11 mouse cellular contexts compared by ENCODE assay signal in genomic region chr11:100833466-100833865, GRCm38 (mm10). TPM values are rescaled to one million over a fixed set of nuclear protein-coding genes. Genes with fewer than 3 reads are reported as not detected.
A peak's percentile ranks its signal among the peaks of the same experiment; 100 is the strongest.
DNase-seq lines count a peak whose midpoint lies in the region; ATAC-seq and TF ChIP-seq lines count a peak whose summit lies in the region.
"Had no signal": no experiment of that assay in that cellular context is flagged by ENCODE, and none has a peak within 500 bp of the region (broad histone marks: within the 10 kb centered on the region; RNA-seq: fewer than 3 reads in every experiment).

No protein-coding gene starts in this region.

- no peaks in the 10 kb centered on the region for H3K36me3 ChIP-seq in hindbrain, postnatal 0 days (ENCODE audit: insufficient read depth, low read length)
- H3K36me3 ChIP-seq in hindbrain, embryonic 14.5 days (replicated peaks; ENCODE audit: control insufficient read depth, insufficient read depth) = no peaks in the 10 kb centered on the region
- H3K36me3 ChIP-seq in testis, adult 2 months (ENCODE audit: control insufficient read depth, insufficient read depth, low read length) = no peaks in the 10 kb centered on the region
- peaks cover 3% of the 10 kb centered on the region; the same call in 1 of the 2 replicates for H3K36me3 ChIP-seq in stomach, embryonic 16.5 days (ENCODE audit: control insufficient read depth, insufficient read depth, low read length)
- H3K36me3 ChIP-seq: lung, embryonic 15.5 days had no signal

- H3K4me3 ChIP-seq in hindbrain, postnatal 0 days (ENCODE audit: low read length) = no peak overlapping the region
- H3K4me3 ChIP-seq in hindbrain, embryonic 14.5 days (replicated peaks; ENCODE audit: low read length) = no peak overlapping the region
- H3K4me3 ChIP-seq in testis, adult 2 months (ENCODE audit: control insufficient read depth, low read depth, low read length) = no peak overlapping the region
- no peak overlapping the region for H3K4me3 ChIP-seq in stomach, embryonic 16.5 days (replicated peaks; ENCODE audit: low read length)
- H3K4me3 ChIP-seq: lung, embryonic 15.5 days had no signal

- H3K9me3 ChIP-seq in hindbrain, postnatal 0 days (ENCODE audit: low read length) = no peaks in the 10 kb centered on the region
- no peaks in the 10 kb centered on the region for H3K9me3 ChIP-seq in hindbrain, embryonic 14.5 days (ENCODE audit: control insufficient read depth, low read length)
- no peaks in the 10 kb centered on the region for H3K9me3 ChIP-seq in stomach, embryonic 16.5 days (replicated peaks; ENCODE audit: control insufficient read depth, low read length)

- no peaks in the 10 kb centered on the region for H3K27me3 ChIP-seq in hindbrain, postnatal 0 days (ENCODE audit: insufficient read depth, low read length)
- no peaks in the 10 kb centered on the region for H3K27me3 ChIP-seq in hindbrain, embryonic 14.5 days (ENCODE audit: control insufficient read depth, insufficient read depth, low read length)
- H3K27me3 ChIP-seq in testis, adult 2 months (ENCODE audit: control insufficient read depth, insufficient read depth, low read length) = no peaks in the 10 kb centered on the region
- H3K27me3 ChIP-seq in stomach, embryonic 16.5 days (ENCODE audit: control insufficient read depth, insufficient read depth, low read length) = no peaks in the 10 kb centered on the region
- H3K27me3 ChIP-seq: lung, embryonic 15.5 days had no signal

- DNase-seq in hindbrain, postnatal 0 days (ENCODE audit: low spot score) = no peak
- DNase-seq in hindbrain, embryonic 14.5 days (ENCODE audit: low spot score) = no peak
- no peak for DNase-seq in testis, postnatal 14 days (ENCODE audit: low spot score)
- DNase-seq in spleen, adult 12 weeks (ENCODE audit: low spot score) = no peak
- no peak for DNase-seq in heart, adult 9 months (ENCODE audit: low spot score in 2 of 2)
- DNase-seq: heart, postnatal 36 days; layer of hippocampus, adult 9-11 months had no signal

- WGBS in hindbrain, postnatal 0 days = 70% methylated on average over 7 of the region's 7 CpGs
- WGBS in hindbrain, embryonic 14.5 days = 70% methylated on average over 7 of the region's 7 CpGs
- WGBS in stomach, embryonic 16.5 days = 56% methylated on average over 7 of the region's 7 CpGs

- H3K27ac ChIP-seq in hindbrain, postnatal 0 days = no peak overlapping the region
- no peak overlapping the region for H3K27ac ChIP-seq in hindbrain, embryonic 14.5 days
- no peak overlapping the region for H3K27ac ChIP-seq in testis, adult 2 months (ENCODE audit: control insufficient read depth, insufficient read depth, low read depth, low read length)
- no peak overlapping the region for H3K27ac ChIP-seq in stomach, embryonic 16.5 days (ENCODE audit: low read length)
- H3K27ac ChIP-seq: lung, embryonic 15.5 days had no signal

- no peak for ATAC-seq in hindbrain, postnatal 0 days
- ATAC-seq in hindbrain, embryonic 14.5 days (ENCODE audit: low FRiP score) = no peak
- 0 out of 2 replicates have a peak, but pooled peaks have one; percentile 51 for ATAC-seq in erythroblast, adult 5-6 weeks (replicated peaks; ENCODE audit: low FRiP score, poor library complexity, severe bottlenecking)
- ATAC-seq in stomach, embryonic 16.5 days (ENCODE audit: insufficient read depth, low FRiP score) = peak; percentile 78

- H3K9ac ChIP-seq in hindbrain, postnatal 0 days (replicated peaks; ENCODE audit: low read length) = no peak overlapping the region
- no peak overlapping the region for H3K9ac ChIP-seq in hindbrain, embryonic 14.5 days
- no peak overlapping the region for H3K9ac ChIP-seq in stomach, embryonic 16.5 days (ENCODE audit: low read length)
- H3K9ac ChIP-seq: lung, embryonic 15.5 days had no signal

- no peak overlapping the region for H3K4me2 ChIP-seq in hindbrain, postnatal 0 days (ENCODE audit: low read depth, low read length)
- no peak overlapping the region for H3K4me2 ChIP-seq in hindbrain, embryonic 14.5 days (replicated peaks)
- no peak overlapping the region for H3K4me2 ChIP-seq in stomach, embryonic 16.5 days (ENCODE audit: low read depth, low read length)
- H3K4me2 ChIP-seq: lung, embryonic 15.5 days had no signal

- H3K4me1 ChIP-seq in hindbrain, postnatal 0 days (ENCODE audit: insufficient read depth, low read length) = no peaks in the 10 kb centered on the region
- peaks cover 4% of the 10 kb centered on the region; the same call in 1 of the 2 replicates for H3K4me1 ChIP-seq in hindbrain, embryonic 14.5 days (replicated peaks; ENCODE audit: control insufficient read depth, insufficient read depth, low read length)
- H3K4me1 ChIP-seq in testis, adult 2 months (ENCODE audit: control insufficient read depth, insufficient read depth, low read length) = no peaks in the 10 kb centered on the region
- no peaks in the 10 kb centered on the region for H3K4me1 ChIP-seq in stomach, embryonic 16.5 days (ENCODE audit: control insufficient read depth, insufficient read depth, low read length)

- no peak for TF ChIP-seq POLR2A in testis, adult 2 months (IDR thresholded peaks at IDR 0.05; ENCODE audit: control insufficient read depth, low read depth, low read length)

- peak; percentile 40; the same call in 1 of the 2 replicates for TF ChIP-seq CTCF in hindbrain, postnatal 0 days (IDR thresholded peaks at IDR 0.05; ENCODE audit: low read depth)
- TF ChIP-seq CTCF in testis, adult 2 months (IDR thresholded peaks at IDR 0.05; ENCODE audit: control insufficient read depth, insufficient read depth, insufficient replicate concordance, low read depth, low read length) = peak; percentile 43; the same call in 1 of the 2 replicates

RNA-seq across cellular contexts. Expression of gene Stat5b, which starts 17.1 kb away (rescaled TPM):
- 21.8 and 25.0 TPM in 2 replicates for total RNA-seq in hindbrain, postnatal 0 days (2014; rRNA removed)
- 12.5 and 12.8 TPM in 2 replicates for polyA plus RNA-seq in hindbrain, postnatal 0 days (2015; fragmentation: Nextera tagmentation; extraction: Ambion mirVana)
- 19.0 and 19.8 TPM in 2 replicates for polyA plus RNA-seq in hindbrain, embryonic 14.5 days (2014; fragmentation: Nextera tagmentation; extraction: Ambion mirVana)
- polyA plus RNA-seq in testis, adult 2 months (2012; rRNA removed) = 1.9 and 2.4 TPM in 2 replicates
- total RNA-seq in erythroblast, adult 5-6 weeks (2015; ENCODE audit: low replicate concordance) = 6.9 and 14.8 TPM in 2 replicates
- total RNA-seq in erythroblast, adult 5-6 weeks (2017; ENCODE audit: low replicate concordance) = 6.7 and 10.3 TPM in 2 replicates
- 26.2 and 27.4 TPM in 2 replicates for polyA plus RNA-seq in stomach, embryonic 16.5 days (2015; fragmentation: Nextera tagmentation; extraction: Ambion mirVana)

RNA-seq across cellular contexts. Expression of gene Stat5a, which starts 25.7 kb away (rescaled TPM):
- 4.1 and 5.5 TPM in 2 replicates for total RNA-seq in hindbrain, postnatal 0 days (2014; rRNA removed)
- 2.5 and 3.3 TPM in 2 replicates for polyA plus RNA-seq in hindbrain, postnatal 0 days (2015; fragmentation: Nextera tagmentation; extraction: Ambion mirVana)
- 1.4 and 1.7 TPM in 2 replicates for polyA plus RNA-seq in hindbrain, embryonic 14.5 days (2014; fragmentation: Nextera tagmentation; extraction: Ambion mirVana)
- 4.0 and 6.6 TPM in 2 replicates for polyA plus RNA-seq in testis, adult 2 months (2012; rRNA removed)
- total RNA-seq in erythroblast, adult 5-6 weeks (2015; ENCODE audit: low replicate concordance) = 4.8 and 7.3 TPM in 2 replicates
- total RNA-seq in erythroblast, adult 5-6 weeks (2017; ENCODE audit: low replicate concordance) = 5.7 and 6.5 TPM in 2 replicates
- 12.0 and 14.0 TPM in 2 replicates for polyA plus RNA-seq in stomach, embryonic 16.5 days (2015; fragmentation: Nextera tagmentation; extraction: Ambion mirVana)

Comparison
In these comparisons a context has a peak if more than half of its experiments do, and no peak if none do; other contexts are left out.
1. ATAC-seq: peak in erythroblast, adult 5-6 weeks (single experiment) and stomach, embryonic 16.5 days (single experiment); none in hindbrain, postnatal 0 days (single experiment) and hindbrain, embryonic 14.5 days (single experiment).